Mouse (Mus musculus): ENCODE data around the gene Sde2. TPM values are rescaled to one million over a fixed set of nuclear protein-coding genes. Genes with fewer than 3 reads are reported as not detected.
A peak's percentile ranks its signal among the peaks of the same experiment; 100 is the strongest.

Sde2 gene
- polyA plus RNA-seq, 1 experiment: 18.4 TPM

DNA sequence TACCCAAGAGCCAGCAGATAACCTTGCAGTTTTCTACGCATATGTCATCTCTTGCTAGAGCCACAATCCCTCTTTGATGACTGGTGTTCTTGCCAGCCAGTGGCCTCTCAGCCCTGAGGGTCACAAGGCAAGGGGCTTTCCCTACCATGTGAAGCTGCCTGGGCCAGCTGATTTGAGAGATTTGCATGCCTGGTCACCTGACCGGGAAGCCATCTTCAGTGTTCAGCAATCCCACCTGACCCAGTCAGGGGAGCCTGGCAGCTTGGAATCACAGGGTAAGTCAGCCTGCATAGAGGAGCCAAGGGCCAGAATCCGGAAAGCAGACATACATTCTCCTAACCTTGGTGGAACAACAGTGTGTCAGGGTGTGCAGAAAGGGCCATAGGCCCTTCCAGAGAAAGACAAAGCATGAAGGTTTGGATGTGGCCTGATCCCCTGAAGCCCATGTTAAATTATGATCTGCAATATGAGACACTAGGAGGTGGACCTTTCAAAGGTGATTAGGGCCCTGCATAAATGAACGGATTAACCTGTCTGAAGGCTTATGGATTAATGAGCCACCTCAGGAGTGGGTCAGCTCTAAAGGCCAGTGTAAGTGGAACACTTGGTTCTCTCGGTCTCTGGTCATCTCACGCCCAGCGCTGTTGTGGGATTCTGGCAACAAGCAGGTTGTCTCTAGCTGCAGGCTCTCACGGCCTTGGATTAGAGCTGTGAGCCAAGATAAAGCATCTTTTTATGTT is 9.2 kb upstream of the Sde2 start:
- no peak overlapping the region for H3K27ac ChIP-seq (ENCODE audit: control insufficient read depth, insufficient read depth, low read length)
- no peaks in the 10 kb centered on the region for H3K4me1 ChIP-seq (replicated peaks; ENCODE audit: control insufficient read depth, insufficient read depth, low read length)
- no peak overlapping the region for H3K4me3 ChIP-seq (ENCODE audit: control insufficient read depth, insufficient read depth, low read length)
- H3K36me3 ChIP-seq (ENCODE audit: control insufficient read depth, insufficient read depth, low read length): no peaks in the 10 kb centered on the region
- DNase-seq: no peak
- WGBS: 96% methylated on average over 8 of the region's 8 CpGs
- no peaks in the 10 kb centered on the region for H3K27me3 ChIP-seq (ENCODE audit: control insufficient read depth, insufficient read depth, low read length)
- TF ChIP-seq POLR2A (IDR thresholded peaks at IDR 0.05; ENCODE audit: control insufficient read depth, extremely low read depth, insufficient read depth, low read length, poor library complexity) (no peak), CTCF (IDR thresholded peaks at IDR 0.05; ENCODE audit: borderline replicate concordance, control insufficient read depth, extremely low read depth, insufficient read depth, low read length, poor library complexity) (no peak)

DNA sequence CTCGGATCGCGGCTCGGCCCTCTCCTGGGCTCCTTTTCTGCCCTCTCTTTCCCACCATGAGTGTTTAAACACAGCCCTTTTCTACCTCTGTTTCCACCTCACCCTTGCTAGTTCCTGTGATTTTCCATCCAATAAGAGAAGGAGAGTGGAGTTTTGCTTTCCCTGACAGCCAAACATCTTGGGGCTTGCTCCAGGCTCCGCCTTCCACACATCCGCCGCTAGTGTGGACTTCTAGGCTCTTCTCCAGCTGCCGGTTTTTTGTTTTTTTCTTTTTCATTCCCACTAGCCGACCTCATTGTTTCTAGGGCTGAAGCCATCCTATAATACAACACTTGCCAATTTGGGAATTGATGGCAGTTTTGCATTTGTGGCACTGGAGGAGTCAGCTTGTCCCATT is 2.8 kb upstream of the Sde2 start:
- Histone ChIP-seq H3K27me3 (ENCODE audit: control insufficient read depth, insufficient read depth, low read length) (no peaks in the 10 kb centered on the region), H3K4me1 (replicated peaks; ENCODE audit: control insufficient read depth, insufficient read depth, low read length) (peaks cover 18% of the 10 kb centered on the region), H3K36me3 (ENCODE audit: control insufficient read depth, insufficient read depth, low read length) (no peaks in the 10 kb centered on the region), H3K4me3 (ENCODE audit: control insufficient read depth, insufficient read depth, low read length) (peak overlapping the region; percentile 50), H3K27ac (ENCODE audit: control insufficient read depth, insufficient read depth, low read length) (peak overlapping the region; percentile 92)
- WGBS: under 1% methylated on average over 9 of the region's 9 CpGs
- peak; percentile 65 for DNase-seq
- TF ChIP-seq POLR2A (IDR thresholded peaks at IDR 0.05; ENCODE audit: control insufficient read depth, extremely low read depth, insufficient read depth, low read length, poor library complexity) (no peak), CTCF (IDR thresholded peaks at IDR 0.05; ENCODE audit: borderline replicate concordance, control insufficient read depth, extremely low read depth, insufficient read depth, low read length, poor library complexity) (no peak)

- Histone ChIP-seq H3K4me3 (ENCODE audit: control insufficient read depth, insufficient read depth, low read length) (peak overlapping the region; percentile 50), H3K4me1 (replicated peaks; ENCODE audit: control insufficient read depth, insufficient read depth, low read length) (peaks cover 18% of the 10 kb centered on the region), H3K27me3 (ENCODE audit: control insufficient read depth, insufficient read depth, low read length) (no peaks in the 10 kb centered on the region), H3K27ac (ENCODE audit: control insufficient read depth, insufficient read depth, low read length) (peak overlapping the region; percentile 92), H3K36me3 (ENCODE audit: control insufficient read depth, insufficient read depth, low read length) (no peaks in the 10 kb centered on the region)
- DNase-seq: peak; percentile 56
- under 1% methylated on average over 11 of the region's 11 CpGs for WGBS
- no peak for TF ChIP-seq CTCF (IDR thresholded peaks at IDR 0.05; ENCODE audit: borderline replicate concordance, control insufficient read depth, extremely low read depth, insufficient read depth, low read length, poor library complexity)
- no peak for TF ChIP-seq POLR2A (IDR thresholded peaks at IDR 0.05; ENCODE audit: control insufficient read depth, extremely low read depth, insufficient read depth, low read length, poor library complexity)
Observed at GRCm38 (mm10) chr1:180848511-180849241, 2.3 kb upstream of the Sde2 start.

- Histone ChIP-seq H3K4me1 (replicated peaks; ENCODE audit: control insufficient read depth, insufficient read depth, low read length) (peaks cover 18% of the 10 kb centered on the region), H3K27ac (ENCODE audit: control insufficient read depth, insufficient read depth, low read length) (peak overlapping the region; percentile 92), H3K36me3 (ENCODE audit: control insufficient read depth, insufficient read depth, low read length) (no peaks in the 10 kb centered on the region), H3K4me3 (ENCODE audit: control insufficient read depth, insufficient read depth, low read length) (peak overlapping the region; percentile 63), H3K27me3 (ENCODE audit: control insufficient read depth, insufficient read depth, low read length) (no peaks in the 10 kb centered on the region)
- DNase-seq: no peak
- 53% methylated on average over 11 of the region's 11 CpGs for WGBS
- TF ChIP-seq CTCF (IDR thresholded peaks at IDR 0.05; ENCODE audit: borderline replicate concordance, control insufficient read depth, extremely low read depth, insufficient read depth, low read length, poor library complexity): no peak
- no peak for TF ChIP-seq POLR2A (IDR thresholded peaks at IDR 0.05; ENCODE audit: control insufficient read depth, extremely low read depth, insufficient read depth, low read length, poor library complexity)
Observed at GRCm38 (mm10) chr1:180849701-180850301, 1.1 kb upstream of the Sde2 start.

- peaks cover 77% of the 10 kb centered on the region for H3K36me3 ChIP-seq (ENCODE audit: control insufficient read depth, insufficient read depth, low read length)
- H3K27ac ChIP-seq (ENCODE audit: control insufficient read depth, insufficient read depth, low read length): no peak overlapping the region
- no peaks in the 10 kb centered on the region for H3K4me1 ChIP-seq (replicated peaks; ENCODE audit: control insufficient read depth, insufficient read depth, low read length)
- TF ChIP-seq POLR2A (IDR thresholded peaks at IDR 0.05; ENCODE audit: control insufficient read depth, extremely low read depth, insufficient read depth, low read length, poor library complexity): no peak
- no peak for TF ChIP-seq CTCF (IDR thresholded peaks at IDR 0.05; ENCODE audit: borderline replicate concordance, control insufficient read depth, extremely low read depth, insufficient read depth, low read length, poor library complexity)
- no peak overlapping the region for H3K4me3 ChIP-seq (ENCODE audit: control insufficient read depth, insufficient read depth, low read length)
- DNase-seq: no peak
- H3K27me3 ChIP-seq (ENCODE audit: control insufficient read depth, insufficient read depth, low read length): no peaks in the 10 kb centered on the region
Observed at GRCm38 (mm10) chr1:180858763-180859162, 7.8 kb downstream of the Sde2 start.

DNA sequence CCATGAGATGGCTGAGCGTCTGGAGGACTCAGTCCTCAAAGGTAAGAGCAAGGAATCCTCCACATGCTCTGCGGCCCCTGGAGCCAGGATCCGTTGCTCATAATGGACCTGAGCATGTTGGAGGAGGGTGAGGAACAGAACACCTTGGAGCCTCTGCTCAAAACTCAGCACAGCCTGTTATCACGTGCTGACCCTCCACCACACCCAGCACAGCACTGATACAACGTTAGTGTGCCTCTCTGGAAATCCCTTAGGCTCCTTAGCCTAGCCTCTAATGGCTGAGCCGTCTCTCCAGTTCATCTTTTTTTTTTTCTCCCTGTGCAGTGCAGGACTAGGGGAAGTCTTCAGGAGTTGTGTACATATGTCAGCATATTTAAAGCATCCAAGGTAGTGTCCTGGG is 9.1 kb downstream of the Sde2 start:
- Histone ChIP-seq H3K27me3 (ENCODE audit: control insufficient read depth, insufficient read depth, low read length) (no peaks in the 10 kb centered on the region), H3K4me3 (ENCODE audit: control insufficient read depth, insufficient read depth, low read length) (no peak overlapping the region), H3K4me1 (replicated peaks; ENCODE audit: control insufficient read depth, insufficient read depth, low read length) (no peaks in the 10 kb centered on the region), H3K27ac (ENCODE audit: control insufficient read depth, insufficient read depth, low read length) (no peak overlapping the region), H3K36me3 (ENCODE audit: control insufficient read depth, insufficient read depth, low read length) (peaks cover 84% of the 10 kb centered on the region)
- WGBS: 95% methylated on average over 6 of the region's 6 CpGs
- TF ChIP-seq CTCF (IDR thresholded peaks at IDR 0.05; ENCODE audit: borderline replicate concordance, control insufficient read depth, extremely low read depth, insufficient read depth, low read length, poor library complexity) (no peak), POLR2A (IDR thresholded peaks at IDR 0.05; ENCODE audit: control insufficient read depth, extremely low read depth, insufficient read depth, low read length, poor library complexity) (no peak)
- DNase-seq: no peak
